Mouse (Mus musculus): ENCODE data around the gene Ubald2. TPM values are rescaled to one million over a fixed set of nuclear protein-coding genes. Genes with fewer than 3 reads are reported as not detected.

The Ubald2 gene
- total and polyA plus RNA-seq, 3 experiments = 56.8 to 77.7 TPM; not detected in 1

GRCm38 (mm10) chr11:116406231-116406728 lies 27.6 kb upstream of the Ubald2 start:
- H3K79me2 ChIP-seq (ENCODE audit: control insufficient read depth, insufficient read depth, low read length, poor library complexity) = no peaks in the 10 kb centered on the region

DNA sequence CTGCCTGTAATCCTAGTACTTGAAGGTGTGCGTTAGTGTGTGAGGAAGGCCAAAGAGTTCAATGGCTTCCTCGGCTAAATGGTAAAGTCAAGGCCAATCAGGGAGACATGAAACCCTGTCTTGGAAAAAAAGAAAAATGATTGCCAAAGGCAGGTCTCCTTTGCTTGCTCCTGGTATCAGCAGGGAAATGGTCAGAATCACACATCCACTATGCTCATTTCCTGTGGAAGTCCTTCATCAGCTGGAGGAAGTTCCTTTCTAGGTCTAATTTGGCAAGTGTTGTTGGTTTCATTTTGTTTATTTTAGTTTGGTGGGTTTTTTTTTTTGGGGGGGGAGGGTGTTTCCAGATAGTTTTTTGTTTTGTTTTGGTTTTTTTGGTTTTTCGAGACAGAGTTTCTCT lies 24.9 kb upstream of the Ubald2 start:
- TF ChIP-seq ETS1 (IDR thresholded peaks at IDR 0.05; ENCODE audit: low read depth, low read length) (0 out of 2 replicates have a peak, but pooled peaks have one; percentile 27), GATA1 (IDR thresholded peaks at IDR 0.05; ENCODE audit: low read depth, low read length) (no peak)
- H3K79me2 ChIP-seq (ENCODE audit: control insufficient read depth, insufficient read depth, low read length, poor library complexity) = peaks cover 4% of the 10 kb centered on the region; the same call in 1 of the 2 replicates
- peaks cover 0 to 30% of the 10 kb centered on the region in 2 experiments; a peak in 2 of 4 replicates for H3K36me3 ChIP-seq (ENCODE audit: control insufficient read depth in 1 of 2, insufficient read depth in 2 of 2, low read length in 2 of 2)
- H3K9me3 ChIP-seq (replicated peaks; ENCODE audit: insufficient read depth, low read length) = no peaks in the 10 kb centered on the region
- no peak overlapping the region for H3K27ac ChIP-seq (ENCODE audit: control insufficient read depth, low read depth, low read length)
- H3K9ac ChIP-seq (ENCODE audit: control insufficient read depth, low read depth, low read length, poor library complexity, severe bottlenecking) = no peak overlapping the region
- no peak for DNase-seq (ENCODE audit: low read depth, low spot score)
- H3K27me3 ChIP-seq (ENCODE audit: control insufficient read depth in 1 of 2, insufficient read depth in 2 of 2, low read length in 2 of 2) = no peaks in the 10 kb centered on the region
- H3K4me1 ChIP-seq (ENCODE audit: control insufficient read depth in 1 of 2, insufficient read depth in 2 of 2, low read length in 2 of 2) = peaks cover 10 to 27% of the 10 kb centered on the region in 2 experiments
- H3K4me3 ChIP-seq (ENCODE audit: control insufficient read depth in 1 of 2, insufficient read depth in 1 of 2, low read depth in 2 of 2, low read length in 2 of 2) = no peak overlapping the region

More at GRCm38 (mm10) chr11:116406231-116406728, 27.6 kb upstream of the Ubald2 start:
- TF ChIP-seq MEF2A (IDR thresholded peaks at IDR 0.05; ENCODE audit: extremely low read depth, insufficient replicate concordance, low read depth, low read length, poor library complexity, severe bottlenecking) (no peak), POLR2AphosphoS2 (IDR thresholded peaks at IDR 0.05; ENCODE audit: low read length) (no peak), POLR2AphosphoS5 (IDR thresholded peaks at IDR 0.05; ENCODE audit: borderline replicate concordance, low read depth, low read length) (no peak), BHLHE40 (IDR thresholded peaks at IDR 0.05; ENCODE audit: borderline replicate concordance, low read depth, low read length) (no peak), MAFK (IDR thresholded peaks at IDR 0.05; ENCODE audit: borderline replicate concordance, low read depth, low read length) (no peak), CTCF (IDR thresholded peaks at IDR 0.05 in 2 of 3, conservative IDR thresholded peaks at IDR 0.05 in 1 of 3; ENCODE audit: control insufficient read depth in 1 of 3, insufficient read depth in 1 of 3, low read depth in 2 of 3, low read length in 3 of 3, poor library complexity in 1 of 3, severe bottlenecking in 1 of 3) (no peak), E2F4 (IDR thresholded peaks at IDR 0.05; ENCODE audit: borderline replicate concordance, low read depth, low read length) (no peak), RCOR1 (IDR thresholded peaks at IDR 0.05; ENCODE audit: low read depth, low read length) (no peak), RAD21 (IDR thresholded peaks at IDR 0.05; ENCODE audit: low read depth, low read length) (no peak), MAZ (IDR thresholded peaks at IDR 0.05; ENCODE audit: low read depth, low read length) (no peak), EP300 (IDR thresholded peaks at IDR 0.05; ENCODE audit: low read depth in 1 of 2, low read length in 2 of 2) (no peak), MYB (IDR thresholded peaks at IDR 0.05; ENCODE audit: low read depth, low read length) (no peak), ELF1 (IDR thresholded peaks at IDR 0.05; ENCODE audit: low read depth, low read length) (no peak), TAL1 (IDR thresholded peaks at IDR 0.05; ENCODE audit: low read length) (no peak), UBTF (IDR thresholded peaks at IDR 0.05; ENCODE audit: borderline replicate concordance, insufficient read depth, low read depth, low read length) (no peak)
- no peaks in the 10 kb centered on the region for H3K27me3 ChIP-seq (ENCODE audit: control insufficient read depth in 1 of 2, insufficient read depth in 2 of 2, low read length in 2 of 2)
- DNase-seq (ENCODE audit: low read depth, low spot score) = no peak
- no peak overlapping the region for H3K27ac ChIP-seq (ENCODE audit: control insufficient read depth, low read depth, low read length)
- no peaks in the 10 kb centered on the region for H3K9me3 ChIP-seq (replicated peaks; ENCODE audit: insufficient read depth, low read length)
- no peak overlapping the region for H3K4me3 ChIP-seq (ENCODE audit: control insufficient read depth in 1 of 2, insufficient read depth in 1 of 2, low read depth in 2 of 2, low read length in 2 of 2)
- H3K4me1 ChIP-seq (ENCODE audit: control insufficient read depth in 1 of 2, insufficient read depth in 2 of 2, low read length in 2 of 2) = peaks cover 9 to 10% of the 10 kb centered on the region in 2 experiments
- H3K36me3 ChIP-seq (ENCODE audit: control insufficient read depth in 1 of 2, insufficient read depth in 2 of 2, low read length in 2 of 2) = peaks cover 0 to 23% of the 10 kb centered on the region in 2 experiments; a peak in 2 of 4 replicates
- H3K9ac ChIP-seq (ENCODE audit: control insufficient read depth, low read depth, low read length, poor library complexity, severe bottlenecking) = no peak overlapping the region
